Mouse (Mus musculus): ENCODE measurements at regions not wholly inside any gene's neighbourhood (a gene's known extent, or its start where the extent isn't known, plus 50 kb on each side); places are given as distances from the start of the nearest gene placed in this dataset.

DNA sequence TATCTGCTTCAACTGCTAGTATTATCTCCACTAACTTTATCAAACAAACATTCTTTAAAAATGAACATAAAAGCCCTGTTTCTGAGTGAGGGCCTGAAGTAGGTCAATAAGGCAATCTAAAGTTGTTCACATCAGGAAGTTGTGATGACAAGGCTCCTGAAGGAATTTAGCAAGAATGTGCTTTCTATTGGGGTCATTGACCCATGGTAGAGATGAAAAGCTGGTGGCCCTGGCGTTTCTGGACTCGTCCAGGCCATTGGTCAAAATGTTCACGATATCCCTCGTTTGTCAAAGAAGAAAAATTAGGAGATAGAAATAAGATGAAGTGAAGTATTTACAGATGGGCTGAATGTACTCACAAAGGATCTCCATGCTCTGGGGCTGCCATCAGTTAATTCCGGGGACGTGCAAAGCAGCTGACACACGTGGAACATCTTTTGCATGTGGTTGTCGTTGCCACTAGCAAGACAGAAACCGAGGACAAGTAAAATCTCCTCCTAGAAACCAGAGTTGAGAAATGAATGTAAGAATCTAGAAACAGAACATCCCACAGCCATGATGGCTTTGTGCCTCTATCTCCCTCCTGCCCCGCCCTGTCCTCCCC is 134.1 kb downstream of the Snx18 start:
- no peak overlapping the region; the same call in 1 of the 2 replicates for H3K4me2 ChIP-seq (ENCODE audit: insufficient read depth, low read depth, poor library complexity, severe bottlenecking)
- dilution Hi-C loops (cut with MboI; ENCODE audit: extremely low pct_ligation_motif_present, extremely low pct_unique_long_range_greater_than_20kb, low sequenced_read_pairs), result no loop called here
- no peaks in the 10 kb centered on the region for H3K27me3 ChIP-seq (replicated peaks)
- H3K79me2 ChIP-seq (replicated peaks; ENCODE audit: control insufficient read depth, extremely low read depth, insufficient read depth, poor library complexity, severe bottlenecking), result no peaks in the 10 kb centered on the region
- peaks cover 0 to 5% of the 10 kb centered on the region in 2 experiments; a peak in 2 of 4 replicates for H3K4me1 ChIP-seq (ENCODE audit: control insufficient read depth in 1 of 2, insufficient read depth in 2 of 2)
- no peak overlapping the region for H3K9ac ChIP-seq (ENCODE audit: insufficient read depth, low read depth)
- in situ Hi-C loops (cut with MboI; ENCODE audit: low pct_ligation_motif_present, low pct_unique_long_range_greater_than_20kb, low sequenced_read_pairs), result no loop called here
- no peak overlapping the region for H3K4me3 ChIP-seq (replicated peaks in 1 of 3; ENCODE audit: low read depth in 2 of 3, low read length in 2 of 3, poor library complexity in 1 of 3)
- no peaks in the 10 kb centered on the region for H3K9me3 ChIP-seq (replicated peaks; ENCODE audit: low read length)
- H3K36me3 ChIP-seq (replicated peaks in 1 of 2; ENCODE audit: control insufficient read depth in 1 of 2, insufficient read depth in 1 of 2, low read length in 1 of 2), result no peaks in the 10 kb centered on the region
- no peak for DNase-seq (ENCODE audit: extremely low read depth)
- no peak overlapping the region for H3K27ac ChIP-seq (ENCODE audit: insufficient read depth, low read depth)
- no peak for TF ChIP-seq NELFE (IDR thresholded peaks at IDR 0.05; ENCODE audit: low read depth, low read length)
- peak; percentile 84 for TF ChIP-seq BHLHE40 (IDR thresholded peaks at IDR 0.05; ENCODE audit: low read depth, low read length)
- TF ChIP-seq EP300 (IDR thresholded peaks at IDR 0.05; ENCODE audit: low read length), result peak; percentile 12; the same call in 1 of the 2 replicates
- TF ChIP-seq KAT2A (IDR thresholded peaks at IDR 0.05; ENCODE audit: insufficient replicate concordance, low read length), result no peak
- no peak for TF ChIP-seq JUN (IDR thresholded peaks at IDR 0.05; ENCODE audit: insufficient read depth, low read depth, low read length)
- TF ChIP-seq SIN3A (IDR thresholded peaks at IDR 0.05; ENCODE audit: low read length), result no peak
- TF ChIP-seq UBTF (IDR thresholded peaks at IDR 0.05; ENCODE audit: low read depth, low read length), result no peak
- TF ChIP-seq MYC (IDR thresholded peaks at IDR 0.05; ENCODE audit: low read depth, low read length), result peak; percentile 56; the same call in 1 of the 2 replicates
- no peak for TF ChIP-seq ZNF384 (IDR thresholded peaks at IDR 0.05; ENCODE audit: low read depth, low read length)
- TF ChIP-seq MAZ (IDR thresholded peaks at IDR 0.05; ENCODE audit: low read depth, low read length), result no peak
- TF ChIP-seq NRF1 (IDR thresholded peaks at IDR 0.05; ENCODE audit: low read depth, low read length), result no peak
- TF ChIP-seq SMC3 (IDR thresholded peaks at IDR 0.05; ENCODE audit: low read depth, low read length), result no peak
- TF ChIP-seq ELF1 (IDR thresholded peaks at IDR 0.05; ENCODE audit: low read depth, low read length), result no peak
- TF ChIP-seq PAX5 (IDR thresholded peaks at IDR 0.05; ENCODE audit: low read length), result no peak
- no peak for TF ChIP-seq POLR2AphosphoS2 (IDR thresholded peaks at IDR 0.05; ENCODE audit: low read depth, low read length)
- TF ChIP-seq JUND (conservative IDR thresholded peaks at IDR 0.05; ENCODE audit: low read depth, low read length), result no peak
- no peak for TF ChIP-seq RAD21 (IDR thresholded peaks at IDR 0.05; ENCODE audit: low read depth, low read length)
- no peak for TF ChIP-seq E2F4 (IDR thresholded peaks at IDR 0.05; ENCODE audit: insufficient replicate concordance, low read depth, low read length)
- TF ChIP-seq TCF12 (IDR thresholded peaks at IDR 0.05; ENCODE audit: low read depth, low read length), result no peak
- no peak for TF ChIP-seq CTCF (conservative IDR thresholded peaks at IDR 0.05 in 1 of 2, IDR thresholded peaks at IDR 0.05 in 1 of 2; ENCODE audit: low read depth in 2 of 2, low read length in 2 of 2)
- no peak for TF ChIP-seq RCOR1 (conservative IDR thresholded peaks at IDR 0.05; ENCODE audit: low read depth, low read length)
- TF ChIP-seq IRF4 (IDR thresholded peaks at IDR 0.05; ENCODE audit: low read depth, low read length), result peak; percentile 33; the same call in 1 of the 2 replicates
- TF ChIP-seq MAX (IDR thresholded peaks at IDR 0.05; ENCODE audit: low read length), result 0 out of 2 replicates have a peak, but pooled peaks have one; percentile 36
- TF ChIP-seq MEF2A (IDR thresholded peaks at IDR 0.05; ENCODE audit: borderline replicate concordance, low read depth, low read length), result no peak
- no peak for TF ChIP-seq CHD1 (IDR thresholded peaks at IDR 0.05; ENCODE audit: low read depth, low read length)
- no peak for TF ChIP-seq USF2 (conservative IDR thresholded peaks at IDR 0.05; ENCODE audit: low read depth, low read length)
- TF ChIP-seq MAFK (IDR thresholded peaks at IDR 0.05; ENCODE audit: insufficient replicate concordance, low read length), result no peak
- no peak for TF ChIP-seq ZC3H11A (IDR thresholded peaks at IDR 0.05; ENCODE audit: low read depth, low read length)
- no peak for TF ChIP-seq ETS1 (conservative IDR thresholded peaks at IDR 0.05; ENCODE audit: low read depth, low read length)
- TF ChIP-seq USF1 (IDR thresholded peaks at IDR 0.05; ENCODE audit: low read depth, low read length), result no peak
- TF ChIP-seq TBP (conservative IDR thresholded peaks at IDR 0.05; ENCODE audit: low read depth, low read length), result no peak
- peak; percentile 46; the same call in 1 of the 2 replicates for TF ChIP-seq MXI1 (IDR thresholded peaks at IDR 0.05; ENCODE audit: low read depth, low read length)
